Mouse (Mus musculus) embryonic fibroblast, embryonic 13.5 days (primary cell): Measurements from ENCODE around the gene Gm13275.
"Not testable (repeated sequence)": the region's sequence is repeated elsewhere in the genome, so short reads cannot be mapped to it uniquely, and the experiment has no call there.

ENCODE experiments used
- CTCF ChIP-seq: IDR thresholded peaks from 2 replicates; pipeline ENCODE4 v1.5.1; 2011; ENCODE audit warnings: mild to moderate bottlenecking, control low read depth, low read length, moderate library complexity, borderline replicate concordance; ENCODE audit not compliant: insufficient read depth
- POLR2A ChIP-seq: IDR thresholded peaks from 2 replicates; pipeline ENCODE4 v1.6.1; 2011; ENCODE audit warnings: low read depth, mild to moderate bottlenecking, control low read depth, low read length, moderate library complexity

DNA sequence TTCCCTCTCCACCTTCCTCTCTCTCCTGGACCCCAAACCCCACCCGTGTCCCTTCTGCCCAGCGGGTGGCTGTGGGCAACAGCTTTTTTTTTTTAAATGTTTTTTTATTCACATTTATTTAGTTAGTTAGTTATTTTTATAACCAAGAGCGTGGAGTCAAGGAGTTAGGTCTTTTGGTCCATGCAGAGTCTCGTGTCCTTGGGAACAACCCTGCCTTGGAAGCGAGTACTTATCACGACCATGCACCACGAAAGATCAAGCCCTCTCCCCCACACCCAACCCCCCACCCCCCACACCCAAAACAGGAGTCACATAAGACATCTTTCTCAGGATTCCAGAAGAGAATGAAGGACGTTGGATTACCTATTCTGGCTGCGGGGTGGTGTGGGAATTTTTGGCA lies 31.9 kb upstream of the Gm13275 start:
- not testable (repeated sequence) for TF ChIP-seq CTCF, POLR2A
